Mouse (Mus musculus): Measurements from ENCODE around the gene Cadm1. TPM values are rescaled to one million over a fixed set of nuclear protein-coding genes. Genes with fewer than 3 reads are reported as not detected.
A peak's percentile ranks its signal among the peaks of the same experiment; 100 is the strongest.

The Cadm1 gene
- total RNA-seq (2021) = 31.9 and 32.7 TPM in 2 replicates
- long read RNA-seq, experiment 1, partial matches to known transcripts = 78 of 81 reads
- long read RNA-seq, experiment 1, other reads (novel, unspliced or antisense) = 3 of 81 reads
- long read RNA-seq, experiment 2, partial matches to known transcripts = 45 of 50 reads
- long read RNA-seq, experiment 2, other reads (novel, unspliced or antisense) = 5 of 50 reads

GRCm38 (mm10) chr9:47529602-47530450 lies at the start of gene Cadm1:
Cadm1 (plus strand) TSS chr9:47530173.
- DNase-seq = peak; percentile 97

- DNase-seq = peak; percentile 43
Observed at GRCm38 (mm10) chr9:47484506-47484905, 45.5 kb upstream of the Cadm1 start.

GRCm38 (mm10) chr9:47485186-47485585 lies 44.8 kb upstream of the Cadm1 start:
- DNase-seq = no peak

GRCm38 (mm10) chr9:47499761-47500160 lies 30.2 kb upstream of the Cadm1 start:
- DNase-seq = no peak

- peak; percentile 13 for DNase-seq
Observed at GRCm38 (mm10) chr9:47505956-47506355, 24.0 kb upstream of the Cadm1 start.

GRCm38 (mm10) chr9:47506876-47507275 lies 23.1 kb upstream of the Cadm1 start:
- DNase-seq = peak; percentile 40

GRCm38 (mm10) chr9:47508109-47508508 lies 21.9 kb upstream of the Cadm1 start:
- no peak for DNase-seq

GRCm38 (mm10) chr9:47512521-47512920 lies 17.5 kb upstream of the Cadm1 start:
- no peak for DNase-seq

- no peak for DNase-seq
Observed at GRCm38 (mm10) chr9:47514318-47514717, 15.7 kb upstream of the Cadm1 start.

- DNase-seq = peak; percentile 9
Observed at GRCm38 (mm10) chr9:47516238-47516637, 13.7 kb upstream of the Cadm1 start.

- no peak for DNase-seq
Observed at GRCm38 (mm10) chr9:47527290-47527689, 2.7 kb upstream of the Cadm1 start.

- no peak for DNase-seq
Observed at GRCm38 (mm10) chr9:47527741-47528140, 2.2 kb upstream of the Cadm1 start.

- DNase-seq = no peak
Observed at GRCm38 (mm10) chr9:47529182-47529581, 791 bp upstream of the Cadm1 start.

GRCm38 (mm10) chr9:47530544-47530921 lies 560 bp downstream of the Cadm1 start:
- DNase-seq = no peak

GRCm38 (mm10) chr9:47530922-47531850 lies 1.2 kb downstream of the Cadm1 start:
- peak; percentile 86 for DNase-seq

- peak; percentile 24 for DNase-seq
Observed at GRCm38 (mm10) chr9:47532215-47532865, 2.4 kb downstream of the Cadm1 start.

GRCm38 (mm10) chr9:47533461-47533860 lies 3.5 kb downstream of the Cadm1 start:
- DNase-seq = no peak

- no peak for DNase-seq
Observed at GRCm38 (mm10) chr9:47534573-47535475, 4.9 kb downstream of the Cadm1 start.

GRCm38 (mm10) chr9:47545245-47545644 lies 15.3 kb downstream of the Cadm1 start:
- DNase-seq = no peak

GRCm38 (mm10) chr9:47545667-47546066 lies 15.7 kb downstream of the Cadm1 start:
- no peak for DNase-seq

GRCm38 (mm10) chr9:47548402-47548801 lies 18.4 kb downstream of the Cadm1 start:
- DNase-seq = no peak

Data from adrenal gland, postnatal 14 days (tissue).